Mouse (Mus musculus) lung, adult 18-20 months (tissue): ENCODE data around the gene 0610012G03Rik.

Experiments used
- DNase-seq, 2 experiments: peaks; one replicate each; pipeline ENCODE4 v3.0.0; 2022; ENCODE audit warnings: mixed read lengths in 2 of 2

Gene 0610012G03Rik

GRCm38 (mm10) chr16:31932255-31932654 is 16.0 kb downstream of the 0610012G03Rik start:
- DNase-seq: no peak

- DNase-seq: no peak
Observed at GRCm38 (mm10) chr16:31931330-31931729, 17.0 kb downstream of the 0610012G03Rik start.

GRCm38 (mm10) chr16:31927412-31927811 is 20.9 kb downstream of the 0610012G03Rik start:
- DNase-seq: no peak

- DNase-seq: no peak
Observed at GRCm38 (mm10) chr16:31926547-31927182, 21.6 kb downstream of the 0610012G03Rik start.

GRCm38 (mm10) chr16:31926091-31926490 is 22.2 kb downstream of the 0610012G03Rik start:
- no peak for DNase-seq

- DNase-seq: no peak
Observed at GRCm38 (mm10) chr16:31924368-31924767, 23.9 kb downstream of the 0610012G03Rik start.

GRCm38 (mm10) chr16:31918248-31918724 is 30.0 kb downstream of the 0610012G03Rik start:
- DNase-seq: peak; percentile 60 to 69

- no peak for DNase-seq
Observed at GRCm38 (mm10) chr16:31917776-31918175, 30.5 kb downstream of the 0610012G03Rik start.

GRCm38 (mm10) chr16:31910281-31910847 is 37.9 kb downstream of the 0610012G03Rik start:
- no peak for DNase-seq

- DNase-seq: no peak
Observed at GRCm38 (mm10) chr16:31908959-31909358, 39.3 kb downstream of the 0610012G03Rik start.

GRCm38 (mm10) chr16:31906896-31907295 is 41.4 kb downstream of the 0610012G03Rik start:
- DNase-seq: peak; percentile 26

GRCm38 (mm10) chr16:31905891-31906825 is 42.1 kb downstream of the 0610012G03Rik start:
- no peak for DNase-seq

- no peak for DNase-seq
Observed at GRCm38 (mm10) chr16:31905331-31905730, 43.0 kb downstream of the 0610012G03Rik start.

GRCm38 (mm10) chr16:31903239-31903638 is 45.1 kb downstream of the 0610012G03Rik start:
- no peak for DNase-seq

GRCm38 (mm10) chr16:31901886-31902285 is 46.4 kb downstream of the 0610012G03Rik start:
- DNase-seq: no peak

- DNase-seq: no peak
Observed at GRCm38 (mm10) chr16:31898546-31899326, 49.6 kb downstream of the 0610012G03Rik start.
